Mouse (Mus musculus) induced T-regulatory cell, adult 2 months (primary cell): Measurements from ENCODE around the gene 2810408A11Rik.
"Not testable (repeated sequence)": the region's sequence is repeated elsewhere in the genome, so short reads cannot be mapped to it uniquely, and the experiment has no call there.

Source experiments
- DNase-seq: peaks from one replicate; pipeline ENCODE4 v3.0.0-alpha.2; 2012; ENCODE audit warnings: low read depth

2810408A11Rik gene

GRCm38 (mm10) chr11:69931769-69932168 lies 31.0 kb upstream of the 2810408A11Rik start:
- no peak for DNase-seq

DNA sequence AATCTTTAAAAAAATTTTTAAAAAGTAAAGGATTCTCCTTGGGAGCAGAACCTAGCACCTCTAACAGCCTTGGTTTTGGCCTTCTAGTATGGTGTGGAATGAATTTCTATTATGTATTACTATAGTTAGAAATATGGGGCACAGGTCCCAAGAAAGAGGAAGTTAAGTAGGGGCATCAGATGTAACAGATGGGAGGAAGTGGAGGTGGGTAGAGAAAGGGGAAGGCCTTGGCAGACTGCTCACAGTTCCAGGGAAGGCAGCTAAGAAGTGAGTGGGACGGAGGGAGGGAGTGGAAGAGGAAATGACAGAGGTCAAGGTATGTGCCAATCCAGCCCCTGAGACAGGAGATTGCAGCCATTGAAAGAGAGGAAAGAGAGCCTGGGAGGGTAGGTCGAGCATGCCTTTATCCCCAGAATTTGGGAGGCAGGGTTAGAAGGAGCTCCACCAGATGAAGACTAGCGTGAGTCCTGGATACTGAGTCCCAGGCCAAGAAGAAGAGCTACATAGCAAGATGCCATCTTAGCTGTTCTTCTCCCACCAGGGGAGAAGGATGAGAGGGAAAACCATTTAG lies 30.3 kb upstream of the 2810408A11Rik start:
- DNase-seq = no peak

GRCm38 (mm10) chr11:69930176-69930575 lies 29.4 kb upstream of the 2810408A11Rik start:
- not testable (repeated sequence) for DNase-seq

DNA sequence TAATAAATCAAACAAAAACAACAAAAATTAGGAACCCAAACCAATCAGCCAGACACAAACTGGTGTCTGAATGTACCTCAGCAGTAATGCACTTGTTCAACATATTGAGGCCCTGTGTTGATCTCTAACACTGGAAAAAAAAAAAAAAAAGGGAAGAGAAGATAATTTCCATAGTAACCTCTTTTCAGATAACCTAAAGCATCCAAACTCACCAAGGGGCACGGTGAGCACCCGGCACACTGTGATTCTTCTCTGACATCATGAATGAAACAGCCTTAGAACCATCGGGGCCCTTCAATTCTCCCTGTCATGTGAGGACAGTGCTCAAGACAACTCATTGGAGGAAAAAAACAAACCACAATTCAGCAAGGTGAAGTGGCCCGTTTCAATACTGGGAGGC lies 28.9 kb upstream of the 2810408A11Rik start:
- DNase-seq = no peak

GRCm38 (mm10) chr11:69927501-69927900 lies 26.7 kb upstream of the 2810408A11Rik start:
- DNase-seq = no peak

DNA sequence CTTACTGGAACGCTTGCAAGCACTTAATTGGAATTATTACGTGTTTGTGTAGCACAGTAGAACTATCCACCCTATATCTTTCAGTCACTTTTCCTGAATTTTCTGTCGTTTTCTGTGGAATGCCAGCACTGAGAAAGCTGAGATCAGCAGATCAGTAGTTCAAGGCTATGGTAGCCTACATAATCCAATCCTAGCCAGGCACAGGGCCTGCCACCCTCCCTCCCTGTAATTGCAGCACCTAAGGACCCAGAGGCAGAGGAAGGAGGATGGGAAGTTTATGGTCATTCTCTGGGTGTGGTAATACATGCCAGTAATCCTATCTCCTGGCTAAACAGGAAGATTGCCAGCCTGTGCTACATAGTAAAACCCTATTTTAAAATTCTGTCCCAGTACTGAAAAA lies 22.0 kb upstream of the 2810408A11Rik start:
- DNase-seq = no peak

- peak; percentile 64 for DNase-seq
These were observed 21.4 kb upstream of the 2810408A11Rik start for GRCm38 (mm10) chr11:69922012-69922756.

GRCm38 (mm10) chr11:69921114-69922011 lies 20.6 kb upstream of the 2810408A11Rik start, which contains the start of gene Eif5a:
Gene Eif5a (minus strand): TSS chr11:69921958.
- peak; percentile 100 for DNase-seq

- peak; percentile 70 for DNase-seq
These were observed 19.7 kb upstream of the 2810408A11Rik start for GRCm38 (mm10) chr11:69920266-69921031.

GRCm38 (mm10) chr11:69919661-69920265 lies 19.0 kb upstream of the 2810408A11Rik start:
- DNase-seq = peak; percentile 95

DNA sequence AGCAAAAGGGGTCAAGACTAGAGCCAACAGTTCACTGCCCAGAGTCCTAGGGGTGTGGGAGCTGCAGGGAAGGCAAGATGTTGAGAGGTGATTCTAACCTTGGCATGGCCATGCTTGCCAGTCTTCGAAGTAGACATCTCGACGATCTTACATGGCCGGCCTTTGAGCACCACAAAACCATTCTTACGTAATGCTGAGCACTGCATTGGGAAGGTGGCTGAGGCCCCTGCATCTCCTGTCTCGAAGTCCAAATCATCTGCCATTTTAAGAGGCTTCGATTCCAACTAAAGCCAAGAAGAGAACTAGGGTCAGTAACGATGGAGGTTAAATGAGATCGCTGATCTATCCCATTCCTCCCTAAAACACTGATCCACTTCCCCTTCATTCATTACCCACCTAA lies 18.3 kb upstream of the 2810408A11Rik start:
- no peak for DNase-seq

GRCm38 (mm10) chr11:69918118-69918517 lies 17.3 kb upstream of the 2810408A11Rik start:
- no peak for DNase-seq

- no peak for DNase-seq
These were observed 16.7 kb upstream of the 2810408A11Rik start for GRCm38 (mm10) chr11:69917379-69917948.

DNA sequence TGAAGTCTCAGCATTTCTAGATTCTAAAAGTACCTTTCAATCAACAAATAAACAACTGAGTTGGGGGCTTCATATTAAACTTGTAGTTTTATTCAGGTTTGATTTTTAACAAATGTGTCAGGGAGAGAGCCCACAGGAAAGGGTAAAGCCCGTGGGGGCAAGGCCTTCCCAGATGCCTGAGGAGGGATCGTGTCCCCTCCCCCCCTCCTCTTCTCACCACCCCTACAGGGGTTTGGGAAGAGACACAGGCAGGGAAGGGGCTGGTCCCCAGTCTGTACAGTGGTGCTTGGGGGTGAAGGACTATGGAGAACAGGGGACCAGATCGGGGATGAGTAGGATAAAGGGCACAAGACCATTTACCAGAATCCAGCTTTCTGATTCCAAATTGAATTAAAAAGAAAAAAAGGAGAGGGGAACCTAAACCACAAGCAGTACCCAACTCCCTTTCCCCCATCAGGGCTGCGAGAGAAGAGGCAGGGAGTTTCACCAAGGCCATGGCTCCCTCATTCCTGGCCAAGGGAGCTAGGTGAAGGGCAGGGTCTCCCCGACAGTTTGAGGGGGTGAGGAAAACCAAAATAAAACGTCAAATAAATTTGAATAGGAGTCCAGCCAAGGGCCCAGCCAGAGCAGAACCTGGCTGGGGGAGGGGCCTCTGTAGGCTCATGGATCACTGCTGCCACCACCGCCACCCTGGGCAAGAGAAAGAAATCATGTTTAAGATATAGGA lies 16.0 kb upstream of the 2810408A11Rik start:
- not testable (repeated sequence) for DNase-seq

GRCm38 (mm10) chr11:69915667-69916627 lies 15.2 kb upstream of the 2810408A11Rik start:
- DNase-seq = peak; percentile 48

DNA sequence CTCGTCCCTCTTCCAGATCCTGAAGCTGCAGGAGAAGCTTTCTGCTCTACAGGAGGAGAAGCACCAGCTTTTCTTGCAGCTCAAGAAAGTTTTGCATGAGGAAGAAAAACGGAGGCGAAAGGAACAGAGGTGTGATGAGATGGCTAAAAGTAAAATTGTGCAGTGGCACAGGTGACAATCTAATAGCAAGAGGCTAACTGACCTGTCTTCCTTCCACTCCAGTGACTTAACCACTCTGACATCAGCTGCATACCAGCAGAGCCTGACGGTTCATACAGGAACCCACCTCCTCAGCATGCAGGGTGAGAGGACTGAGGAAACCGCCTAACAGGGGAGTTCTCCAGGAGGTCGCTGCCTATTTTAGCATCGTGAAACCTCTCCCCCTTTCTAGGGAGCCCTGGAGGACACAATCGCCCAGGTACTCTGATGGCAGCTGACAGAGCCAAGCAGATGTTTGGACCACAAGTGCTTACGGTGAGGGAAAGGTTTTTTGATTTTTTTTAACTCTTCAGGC lies 14.2 kb upstream of the 2810408A11Rik start:
- DNase-seq = no peak

DNA sequence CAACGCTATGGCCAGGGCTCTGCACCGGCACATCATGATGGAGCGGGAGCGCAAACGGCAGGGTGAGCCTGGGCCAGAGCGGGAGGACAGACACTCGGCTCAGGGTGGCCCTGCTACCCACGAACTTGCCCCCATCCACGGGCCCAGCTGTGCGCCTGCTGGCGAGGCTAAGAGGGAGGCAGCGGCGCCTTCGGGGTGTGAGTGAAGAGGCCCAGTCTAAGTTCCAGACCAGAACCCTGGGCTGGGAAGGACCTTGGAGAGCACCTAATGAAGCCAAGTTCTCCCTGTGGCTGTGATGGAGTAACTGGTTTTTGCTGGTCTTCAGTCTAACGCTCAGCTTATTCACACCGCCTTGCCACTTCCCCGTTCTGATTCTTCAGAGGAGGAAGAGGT lies 13.6 kb upstream of the 2810408A11Rik start:
- DNase-seq = peak; percentile 68

GRCm38 (mm10) chr11:69913554-69914371 lies 13.0 kb upstream of the 2810408A11Rik start, which contains the start of gene Gps2:
Gene Gps2 (plus strand): TSS chr11:69913888.
- DNase-seq = peak; percentile 97
